Mouse (Mus musculus): Measurements from ENCODE around the gene Nufip2. TPM values are rescaled to one million over a fixed set of nuclear protein-coding genes. Genes with fewer than 3 reads are reported as not detected.

Nufip2 gene
- total RNA-seq, 2 experiments from 2014 or later = 70.6 to 76.5 TPM

- DNase-seq (ENCODE audit: extremely low spot score in 1 of 2, low spot score in 1 of 2) = no peak
Observed at GRCm38 (mm10) chr11:77791241-77791727, 105.3 kb downstream of the Nufip2 start.

Other genes starting within 250 kb of the Nufip2 start
- gene Coro6, start 223.7 kb upstream of the Nufip2 start, total RNA-seq (2021) = 10 to 100 TPM; 10.1 to 16.6 TPM
- gene Ankrd13b, start 196.5 kb upstream of the Nufip2 start, total RNA-seq (2021) = 10 to 100 TPM; 87.3 to 93.8 TPM
- 100 to 1,000 TPM; 272 to 274 TPM for gene Git1, start 192.6 kb upstream of the Nufip2 start, total RNA-seq (2021)
- gene Abhd15, start 171.0 kb upstream of the Nufip2 start, total RNA-seq (2021) = 1 to 10 TPM; 1.4 to 1.6 TPM
- 1 to 10 TPM; 4.9 to 6.2 TPM for gene Trp53i13, start 170.2 kb upstream of the Nufip2 start, total RNA-seq (2021)
- gene Gm10392, start 167.0 kb upstream of the Nufip2 start, total RNA-seq (2021) = not detected
- 100 to 1,000 TPM; 110 to 114 TPM for gene Taok1, start 78.3 kb upstream of the Nufip2 start, total RNA-seq (2021)
- gene Cryba1, start 39.1 kb downstream of the Nufip2 start, total RNA-seq (2021) = not detected
- gene Myo18a, start 77.1 kb downstream of the Nufip2 start, total RNA-seq (2021) = 100 to 1,000 TPM; 136 to 158 TPM
- gene Gm10277, start 101.6 kb downstream of the Nufip2 start, total RNA-seq (2021) = not detected
- gene Pipox, start 207.9 kb downstream of the Nufip2 start, total RNA-seq (2021) = 1 to 10 TPM; 1.5 to 1.8 TPM
- gene Sez6, start 244.6 kb downstream of the Nufip2 start, total RNA-seq (2021) = 100 to 1,000 TPM; 162 to 174 TPM

Data from layer of hippocampus, postnatal 25 days (tissue).